Mouse (Mus musculus) bone marrow macrophage, adult 2 months (primary cell): ENCODE measurements at regions not wholly inside any gene's neighbourhood (a gene's known extent, or its start where the extent isn't known, plus 50 kb on each side); places are given as distances from the start of the nearest gene placed in this dataset.
"Not testable (repeated sequence)": the region's sequence is repeated elsewhere in the genome, so short reads cannot be mapped to it uniquely, and the experiment has no call there.

ENCODE experiments used
- CTCF ChIP-seq: IDR thresholded peaks from 2 replicates; pipeline ENCODE4 v1.5.1; 2012; ENCODE audit warnings: low read depth, mild to moderate bottlenecking, low read length, moderate library complexity
- POLR2A ChIP-seq: IDR thresholded peaks from 2 replicates; pipeline ENCODE4 v1.6.1; 2012; ENCODE audit warnings: mild to moderate bottlenecking, low read depth, low read length, borderline replicate concordance

DNA sequence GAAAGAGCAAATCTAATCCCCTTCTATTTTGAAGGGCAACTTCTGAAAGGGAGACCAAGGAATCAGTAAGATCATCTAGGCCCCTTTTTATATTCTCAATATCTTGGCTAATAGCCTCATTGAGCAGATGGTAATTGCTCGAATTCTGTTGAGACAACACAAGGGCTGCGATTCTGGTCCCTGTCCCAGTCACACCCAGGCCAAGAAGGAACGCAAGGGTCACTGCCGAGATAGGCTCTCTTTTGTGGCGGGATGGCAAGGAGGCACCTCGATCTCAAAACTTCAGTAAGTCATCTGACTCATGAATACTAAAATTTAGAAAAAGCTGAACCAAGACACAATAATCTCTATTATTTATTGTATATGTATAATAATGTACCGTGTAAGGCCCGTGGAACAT, 68.6 kb upstream of the Zfp709 start:
- TF ChIP-seq CTCF, POLR2A: not testable (repeated sequence)
